Mouse (Mus musculus) adrenal gland, adult 2 months (tissue): ENCODE measurements around the gene Tmigd1. TPM values are rescaled to one million over a fixed set of nuclear protein-coding genes. Genes with fewer than 3 reads are reported as not detected.

Source experiments
- polyA plus RNA-seq: library from polyadenylated mRNA; depleted of rRNA; stranded (reverse); fragments of >200 nt; gene quantifications from 2 replicates; pipeline ENCODE4 v1.2.3, GENCODE M21; 2012; rRNA removed
- total RNA-seq, 2 experiments: library from RNA; stranded (reverse); gene quantifications; 2 replicates each; pipeline ENCODE4 v1.2.3; 2021

The Tmigd1 gene
- total and polyA plus RNA-seq, 3 experiments: 0.41 to 0.63 TPM; not detected in 1

Other genes starting within 250 kb of the Tmigd1 start
- gene Bhlha9, start 229.7 kb upstream of the Tmigd1 start, total RNA-seq: not detected
- 0.21 TPM in 1 of 2 replicates, not detected in the other for gene Bhlha9, start 229.7 kb upstream of the Tmigd1 start, polyA plus RNA-seq
- gene Trarg1, start 222.4 kb upstream of the Tmigd1 start, total RNA-seq: 10 to 100 TPM; 30.0 to 67.3 TPM
- gene Trarg1, start 222.4 kb upstream of the Tmigd1 start, polyA plus RNA-seq: 15.9 and 18.5 TPM in 2 replicates
- gene Gosr1, start 138.6 kb upstream of the Tmigd1 start, total RNA-seq: 10 to 100 TPM; 64.1 to 99.6 TPM
- 14.4 and 18.4 TPM in 2 replicates for gene Gosr1, start 138.6 kb upstream of the Tmigd1 start, polyA plus RNA-seq
- gene Cpd, start 55.1 kb upstream of the Tmigd1 start, total RNA-seq: 10 to 100 TPM; 34.0 to 37.4 TPM
- gene Cpd, start 55.1 kb upstream of the Tmigd1 start, polyA plus RNA-seq: 14.1 and 15.1 TPM in 2 replicates
- 10 to 100 TPM; 40.5 to 58.2 TPM for gene Blmh, start 22.6 kb downstream of the Tmigd1 start, total RNA-seq
- gene Blmh, start 22.6 kb downstream of the Tmigd1 start, polyA plus RNA-seq: 3.4 and 3.8 TPM in 2 replicates
- gene Slc6a4, start 96.4 kb downstream of the Tmigd1 start, total RNA-seq: 10 to 100 TPM; 46.6 to 50.2 TPM
- 15.9 and 18.3 TPM in 2 replicates for gene Slc6a4, start 96.4 kb downstream of the Tmigd1 start, polyA plus RNA-seq
- 10 to 100 TPM; 20.0 to 28.1 TPM for gene Nsrp1, start 176.3 kb downstream of the Tmigd1 start, total RNA-seq
- gene Nsrp1, start 176.3 kb downstream of the Tmigd1 start, polyA plus RNA-seq: 0.15 and 0.29 TPM in 2 replicates